Mouse (Mus musculus): ENCODE measurements around the gene Syce2. TPM values are rescaled to one million over a fixed set of nuclear protein-coding genes. Genes with fewer than 3 reads are reported as not detected.
A peak's percentile ranks its signal among the peaks of the same experiment; 100 is the strongest.

The Syce2 gene
- total and polyA plus RNA-seq, 2 experiments from 2014 or later, result 0.15 to 9.7 TPM

DNA sequence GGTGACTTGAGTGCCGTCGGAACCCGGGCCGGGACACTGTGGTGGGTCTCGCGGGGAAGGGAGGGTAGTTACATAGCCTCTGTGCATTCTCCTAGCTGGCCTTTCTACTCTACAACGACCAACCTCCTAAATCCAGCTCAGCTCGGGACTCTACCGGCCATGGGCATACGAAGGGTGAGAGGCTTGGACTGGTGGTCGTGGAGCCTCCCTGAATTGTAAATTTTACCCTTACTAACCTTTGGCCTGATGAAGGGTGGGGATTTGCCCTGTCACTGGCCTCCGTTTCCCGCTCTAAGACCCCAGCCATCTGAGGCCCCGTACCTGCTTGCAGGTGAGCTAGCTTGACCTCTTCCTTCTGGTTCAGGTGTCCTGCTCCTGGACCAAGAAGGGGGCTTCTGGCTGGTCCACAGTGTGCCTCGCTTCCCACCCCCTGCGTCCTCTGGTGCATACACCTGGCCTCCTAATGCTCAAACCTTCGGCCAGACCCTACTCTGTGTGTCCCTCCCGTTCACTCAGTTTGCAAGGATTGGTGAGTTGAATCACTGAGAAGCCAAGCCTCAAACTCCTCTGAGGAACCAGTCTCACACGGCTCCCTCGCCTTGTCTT lies 37.4 kb downstream of the Syce2 start:
- peaks cover 9% of the 10 kb centered on the region; the same call in 1 of the 2 replicates for H3K4me1 ChIP-seq (ENCODE audit: control insufficient read depth, insufficient read depth)
- no peak for TF ChIP-seq CTCF (IDR thresholded peaks at IDR 0.05; ENCODE audit: low read depth)
- no peak for TF ChIP-seq EP300 (IDR thresholded peaks at IDR 0.05; ENCODE audit: low read depth)
- H3K9me3 ChIP-seq (replicated peaks; ENCODE audit: control insufficient read depth, low read length), result peaks cover 4% of the 10 kb centered on the region
- no peak overlapping the region for H3K27ac ChIP-seq (ENCODE audit: low read depth)
- no peaks in the 10 kb centered on the region for H3K36me3 ChIP-seq (replicated peaks; ENCODE audit: control insufficient read depth, insufficient read depth, low read length)
- peak overlapping the region; percentile 52 for H3K4me3 ChIP-seq (ENCODE audit: low read depth, low read length)
- peak overlapping the region; percentile 69 for H3K4me2 ChIP-seq (ENCODE audit: low read depth, low read length)
- WGBS, result 50% methylated on average over 20 of the region's 20 CpGs
- H3K27me3 ChIP-seq (ENCODE audit: control insufficient read depth, insufficient read depth, low read length), result peaks cover 49% of the 10 kb centered on the region
- no peak for DNase-seq (ENCODE audit: low spot score)
- no peak overlapping the region for H3K9ac ChIP-seq (replicated peaks; ENCODE audit: low read depth, low read length)
- no peak for ATAC-seq (ENCODE audit: insufficient read depth, low read depth)

- TF ChIP-seq CTCF (IDR thresholded peaks at IDR 0.05; ENCODE audit: low read depth) (no peak), EP300 (IDR thresholded peaks at IDR 0.05; ENCODE audit: low read depth) (no peak)
- ATAC-seq (ENCODE audit: insufficient read depth, low read depth), result no peak
- Histone ChIP-seq H3K27me3 (ENCODE audit: control insufficient read depth, insufficient read depth, low read length) (peaks cover 43% of the 10 kb centered on the region), H3K9me3 (replicated peaks; ENCODE audit: control insufficient read depth, low read length) (peaks cover 5% of the 10 kb centered on the region), H3K4me2 (ENCODE audit: low read depth, low read length) (no peak overlapping the region), H3K36me3 (replicated peaks; ENCODE audit: control insufficient read depth, insufficient read depth, low read length) (no peaks in the 10 kb centered on the region), H3K9ac (replicated peaks; ENCODE audit: low read depth, low read length) (no peak overlapping the region), H3K4me3 (ENCODE audit: low read depth, low read length) (no peak overlapping the region), H3K27ac (ENCODE audit: low read depth) (no peak overlapping the region), H3K4me1 (ENCODE audit: control insufficient read depth, insufficient read depth) (peaks cover 9% of the 10 kb centered on the region; the same call in 1 of the 2 replicates)
- 81% methylated on average over 5 of the region's 5 CpGs for WGBS
- DNase-seq (ENCODE audit: low spot score), result no peak
Observed at GRCm38 (mm10) chr8:84909949-84910348, 38.0 kb downstream of the Syce2 start.

- Histone ChIP-seq H3K4me1 (ENCODE audit: control insufficient read depth, insufficient read depth) (peaks cover 9% of the 10 kb centered on the region; the same call in 1 of the 2 replicates), H3K27me3 (ENCODE audit: control insufficient read depth, insufficient read depth, low read length) (peaks cover 43% of the 10 kb centered on the region), H3K9ac (replicated peaks; ENCODE audit: low read depth, low read length) (no peak overlapping the region), H3K36me3 (replicated peaks; ENCODE audit: control insufficient read depth, insufficient read depth, low read length) (no peaks in the 10 kb centered on the region), H3K9me3 (replicated peaks; ENCODE audit: control insufficient read depth, low read length) (peaks cover 5% of the 10 kb centered on the region), H3K4me2 (ENCODE audit: low read depth, low read length) (no peak overlapping the region), H3K4me3 (ENCODE audit: low read depth, low read length) (no peak overlapping the region), H3K27ac (ENCODE audit: low read depth) (no peak overlapping the region)
- 81% methylated on average over 6 of the region's 6 CpGs for WGBS
- no peak for ATAC-seq (ENCODE audit: insufficient read depth, low read depth)
- TF ChIP-seq EP300 (IDR thresholded peaks at IDR 0.05; ENCODE audit: low read depth), result no peak
- TF ChIP-seq CTCF (IDR thresholded peaks at IDR 0.05; ENCODE audit: low read depth), result no peak
- DNase-seq (ENCODE audit: low spot score), result no peak
Observed at GRCm38 (mm10) chr8:84910551-84910950, 38.6 kb downstream of the Syce2 start.

GRCm38 (mm10) chr8:84911854-84912253 lies 39.9 kb downstream of the Syce2 start:
- no peak overlapping the region for H3K4me2 ChIP-seq (ENCODE audit: low read depth, low read length)

DNA sequence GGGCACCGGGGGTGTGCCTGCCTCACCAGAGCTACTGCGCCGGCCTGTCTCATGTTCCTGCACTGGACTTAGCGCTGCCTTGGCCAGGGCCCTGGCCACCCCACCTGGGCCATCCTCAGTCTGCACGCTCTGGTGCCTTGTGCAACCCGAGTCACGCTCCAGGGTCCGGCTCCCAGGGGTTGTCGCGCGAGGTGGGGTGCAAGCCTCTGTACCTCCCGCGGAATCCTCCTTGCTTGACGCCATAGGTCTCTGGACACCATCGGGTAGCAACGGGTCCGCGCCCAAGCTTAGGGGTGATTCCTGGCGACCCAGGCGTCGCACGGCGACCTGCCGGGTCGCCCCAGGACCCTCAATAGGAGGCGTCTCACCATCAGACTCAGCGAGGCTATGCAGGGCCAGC lies 40.5 kb downstream of the Syce2 start:
- Histone ChIP-seq H3K36me3 (replicated peaks; ENCODE audit: control insufficient read depth, insufficient read depth, low read length) (no peaks in the 10 kb centered on the region), H3K27me3 (ENCODE audit: control insufficient read depth, insufficient read depth, low read length) (peaks cover 56% of the 10 kb centered on the region), H3K4me3 (ENCODE audit: low read depth, low read length) (peak overlapping the region; percentile 43), H3K4me1 (ENCODE audit: control insufficient read depth, insufficient read depth) (peaks cover 9% of the 10 kb centered on the region; the same call in 1 of the 2 replicates), H3K27ac (ENCODE audit: low read depth) (no peak overlapping the region), H3K9me3 (replicated peaks; ENCODE audit: control insufficient read depth, low read length) (peaks cover 5% of the 10 kb centered on the region), H3K9ac (replicated peaks; ENCODE audit: low read depth, low read length) (no peak overlapping the region), H3K4me2 (ENCODE audit: low read depth, low read length) (peak overlapping the region; percentile 70)
- TF ChIP-seq CTCF (IDR thresholded peaks at IDR 0.05; ENCODE audit: low read depth) (no peak), EP300 (IDR thresholded peaks at IDR 0.05; ENCODE audit: low read depth) (no peak)
- DNase-seq (ENCODE audit: low spot score) (no peak), ATAC-seq (ENCODE audit: insufficient read depth, low read depth) (no peak)
- 21% methylated on average over 27 of the region's 27 CpGs for WGBS

More at GRCm38 (mm10) chr8:84911854-84912253, 39.9 kb downstream of the Syce2 start:
- ATAC-seq (ENCODE audit: insufficient read depth, low read depth) (no peak), DNase-seq (ENCODE audit: low spot score) (no peak)
- Histone ChIP-seq H3K4me3 (ENCODE audit: low read depth, low read length) (no peak overlapping the region), H3K27ac (ENCODE audit: low read depth) (no peak overlapping the region), H3K36me3 (replicated peaks; ENCODE audit: control insufficient read depth, insufficient read depth, low read length) (no peaks in the 10 kb centered on the region), H3K27me3 (ENCODE audit: control insufficient read depth, insufficient read depth, low read length) (peaks cover 52% of the 10 kb centered on the region), H3K4me1 (ENCODE audit: control insufficient read depth, insufficient read depth) (peaks cover 9% of the 10 kb centered on the region; the same call in 1 of the 2 replicates), H3K9me3 (replicated peaks; ENCODE audit: control insufficient read depth, low read length) (peaks cover 5% of the 10 kb centered on the region), H3K9ac (replicated peaks; ENCODE audit: low read depth, low read length) (no peak overlapping the region)
- no peak for TF ChIP-seq CTCF (IDR thresholded peaks at IDR 0.05; ENCODE audit: low read depth)
- no peak for TF ChIP-seq EP300 (IDR thresholded peaks at IDR 0.05; ENCODE audit: low read depth)
- 85% methylated on average over 9 of the region's 9 CpGs for WGBS

All from heart, postnatal 0 days (tissue).